Mouse (Mus musculus) liver, embryonic 16.5 days (tissue): Measurements from ENCODE around the gene Ccdc167. TPM values are rescaled to one million over a fixed set of nuclear protein-coding genes. Genes with fewer than 3 reads are reported as not detected.

Experiments
- ATAC-seq: fragments of 200-750 bp; cut with Nextera tagmentation; 2 replicates; pipeline ENCODE4 v1.8.0; 2017; ENCODE audit warnings: low read depth, mild to moderate bottlenecking, moderate number of reproducible peaks, moderate library complexity
- H3K27ac ChIP-seq: fragments of 300-500 bp; sonication (generic); 2 replicates; pipeline ENCODE4 v1.5.1; 2014; ENCODE audit warnings: mild to moderate bottlenecking, low read length
- H3K27me3 ChIP-seq: fragments of 300-500 bp; sonication (generic); 2 replicates; pipeline ENCODE4 v1.6.1; 2014; ENCODE audit warnings: low read depth, low read length, mixed read lengths; ENCODE audit not compliant: control insufficient read depth, insufficient read depth
- H3K36me3 ChIP-seq: fragments of 300-500 bp; sonication (generic); 2 replicates; pipeline ENCODE4 v1.6.1; 2014; ENCODE audit warnings: mild to moderate bottlenecking; ENCODE audit not compliant: control insufficient read depth, insufficient read depth
- H3K4me1 ChIP-seq: fragments of 300-500 bp; sonication (generic); 2 replicates; pipeline ENCODE4 v1.6.1; 2014; ENCODE audit warnings: low read depth, low read length, mixed read lengths; ENCODE audit not compliant: control insufficient read depth
- H3K4me2 ChIP-seq: fragments of 300-500 bp; sonication (generic); 2 replicates; pipeline ENCODE4 v1.6.1; 2014; ENCODE audit warnings: low read depth, low read length, mixed read lengths
- H3K4me3 ChIP-seq: fragments of 300-500 bp; sonication (generic); 2 replicates; pipeline ENCODE4 v1.5.1; 2014; ENCODE audit warnings: low read depth, mild to moderate bottlenecking, low read length
- H3K9ac ChIP-seq: fragments of 300-500 bp; sonication (generic); 2 replicates; pipeline ENCODE4 v1.6.1; 2014; ENCODE audit warnings: low read depth, low read length
- H3K9me3 ChIP-seq: fragments of 300-500 bp; sonication (generic); replicated peaks from 2 replicates; pipeline ENCODE4 v1.6.1; 2016; ENCODE audit warnings: low read length; ENCODE audit not compliant: control insufficient read depth
- WGBS: fragments of 180-500 bp; shearing (Covaris S2); extraction: QIAGEN DNeasy Blood & Tissue Kit; methylation state at CpG from one replicate; pipeline ENCODE4 v1.1.7; 2014; ENCODE audit not compliant: insufficient replicate concordance; 5-methylcytosine and 5-hydroxymethylcytosine counted together
- polyA plus RNA-seq: library from polyadenylated mRNA; unstranded; fragments of >200 nt; fragmentation: Nextera tagmentation; extraction: Ambion mirVana; gene quantifications from 2 replicates; pipeline ENCODE4 v1.2.1, GENCODE M21; 2015

Gene Ccdc167
- polyA plus RNA-seq, 1 experiment from 2014 or later = 6.8 TPM

DNA sequence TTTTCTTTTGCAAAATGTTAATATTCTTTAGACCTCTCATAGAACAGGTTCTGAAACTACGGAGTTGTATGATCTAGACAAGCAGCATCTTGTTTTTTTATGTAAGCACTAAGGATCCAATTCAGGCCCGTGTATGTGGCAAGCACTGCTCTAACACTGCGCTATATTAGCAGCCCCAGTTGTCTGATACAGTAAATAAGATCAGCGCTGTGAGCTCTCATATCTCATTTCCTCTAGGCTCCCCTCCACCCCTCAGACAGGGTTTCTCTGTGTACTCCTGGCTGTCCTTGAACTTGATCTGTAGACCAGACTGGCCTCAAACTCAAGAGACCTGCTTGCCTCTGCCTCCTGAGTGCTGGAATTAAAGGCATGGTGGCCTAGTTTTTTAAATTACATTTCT is 47.8 kb downstream of the Ccdc167 start:
- ATAC-seq = peak; percentile 54
- Histone ChIP-seq H3K36me3 (peaks cover 18% of the 10 kb centered on the region), H3K9ac (no peak overlapping the region)

DNA sequence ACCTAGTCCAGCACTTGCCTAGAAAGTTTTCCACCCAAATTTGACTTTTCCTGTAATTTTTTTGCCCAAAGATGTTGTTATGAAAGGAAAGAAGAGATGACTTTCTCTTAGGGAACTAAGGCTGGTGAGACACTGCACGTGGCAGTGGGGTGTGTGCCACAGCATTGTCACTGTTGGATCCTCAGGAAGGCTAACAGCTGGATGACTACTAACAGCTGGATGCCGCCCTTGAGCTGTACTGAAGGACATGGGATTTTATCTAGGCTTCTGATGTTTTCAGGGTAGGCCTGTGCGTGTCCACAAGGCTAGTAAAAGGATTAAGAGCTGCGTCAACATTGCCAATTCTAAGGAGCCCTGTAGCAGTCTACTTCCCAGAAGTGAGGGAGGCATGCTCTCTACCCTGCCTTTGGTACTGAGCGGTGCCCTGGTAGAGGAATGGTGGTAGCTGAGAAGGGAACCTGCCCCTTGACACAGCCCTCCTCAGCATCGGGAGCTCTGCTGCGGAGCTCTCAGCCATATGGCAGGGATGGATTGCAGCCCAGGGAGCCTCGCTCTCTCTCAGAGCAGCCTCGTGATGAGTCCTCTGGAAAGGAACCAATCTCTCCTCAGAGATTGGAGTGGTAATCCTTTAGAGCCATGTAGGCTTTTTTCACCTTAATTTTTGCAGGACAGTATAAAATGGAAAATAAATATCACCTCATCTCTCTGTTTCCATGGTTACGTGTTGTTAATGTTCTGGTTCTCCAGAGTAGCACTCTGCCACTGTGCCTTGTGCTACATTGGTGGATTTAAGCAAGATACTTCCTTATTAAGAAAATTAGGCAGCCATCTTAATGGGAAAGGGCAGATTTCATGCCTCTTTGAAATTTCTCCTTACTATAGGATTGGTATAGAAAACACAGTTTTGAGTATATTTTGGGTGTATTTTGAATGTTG is 48.5 kb downstream of the Ccdc167 start:
- Histone ChIP-seq H3K27me3 (no peaks in the 10 kb centered on the region), H3K36me3 (peaks cover 18% of the 10 kb centered on the region), H3K27ac (no peak overlapping the region)

More for the DNA sequence above, 47.8 kb downstream of the Ccdc167 start:
- H3K9me3 ChIP-seq = no peaks in the 10 kb centered on the region
- H3K27me3 ChIP-seq = no peaks in the 10 kb centered on the region
- peak overlapping the region; percentile 29 for H3K27ac ChIP-seq
- WGBS = 46% methylated on average over 4 of the region's 4 CpGs
- peaks cover 24% of the 10 kb centered on the region for H3K4me1 ChIP-seq
- peak overlapping the region; percentile 57 for H3K4me2 ChIP-seq
- no peak overlapping the region for H3K4me3 ChIP-seq

DNA sequence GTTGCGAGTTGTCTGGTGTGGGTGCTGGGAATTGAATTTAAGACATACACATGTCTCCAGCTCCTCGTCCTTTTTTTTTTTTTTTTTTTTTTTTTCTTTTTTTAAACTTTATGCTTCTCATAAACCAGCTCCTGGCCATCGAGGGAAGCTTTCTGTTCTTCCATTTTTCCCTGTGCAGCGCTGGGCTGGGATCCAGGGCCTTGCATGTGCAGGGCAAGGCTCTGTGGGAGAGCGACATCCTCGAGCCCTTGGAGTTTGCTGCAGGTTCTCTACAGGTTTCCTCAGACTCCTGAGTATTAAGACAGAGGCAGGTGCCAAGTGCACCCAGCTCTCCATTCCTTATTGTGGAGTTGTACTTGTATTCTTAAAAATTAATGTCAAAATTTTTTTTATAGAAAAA is 54.7 kb downstream of the Ccdc167 start:
- Histone ChIP-seq H3K27me3 (no peaks in the 10 kb centered on the region), H3K4me2 (peak overlapping the region; percentile 64), H3K27ac (no peak overlapping the region), H3K4me3 (peak overlapping the region; percentile 97), H3K9ac (peak overlapping the region; percentile 98), H3K36me3 (peaks cover 18% of the 10 kb centered on the region), H3K9me3 (no peaks in the 10 kb centered on the region), H3K4me1 (peaks cover 27% of the 10 kb centered on the region)
- 78% methylated on average over 6 of the region's 6 CpGs for WGBS
- ATAC-seq = no peak

More for the DNA sequence above, 48.5 kb downstream of the Ccdc167 start:
- ATAC-seq = no peak
- Histone ChIP-seq H3K4me3 (no peak overlapping the region), H3K9ac (no peak overlapping the region), H3K4me1 (peaks cover 24% of the 10 kb centered on the region), H3K9me3 (no peaks in the 10 kb centered on the region), H3K4me2 (no peak overlapping the region)
- 87% methylated on average over 10 of the region's 10 CpGs for WGBS

DNA sequence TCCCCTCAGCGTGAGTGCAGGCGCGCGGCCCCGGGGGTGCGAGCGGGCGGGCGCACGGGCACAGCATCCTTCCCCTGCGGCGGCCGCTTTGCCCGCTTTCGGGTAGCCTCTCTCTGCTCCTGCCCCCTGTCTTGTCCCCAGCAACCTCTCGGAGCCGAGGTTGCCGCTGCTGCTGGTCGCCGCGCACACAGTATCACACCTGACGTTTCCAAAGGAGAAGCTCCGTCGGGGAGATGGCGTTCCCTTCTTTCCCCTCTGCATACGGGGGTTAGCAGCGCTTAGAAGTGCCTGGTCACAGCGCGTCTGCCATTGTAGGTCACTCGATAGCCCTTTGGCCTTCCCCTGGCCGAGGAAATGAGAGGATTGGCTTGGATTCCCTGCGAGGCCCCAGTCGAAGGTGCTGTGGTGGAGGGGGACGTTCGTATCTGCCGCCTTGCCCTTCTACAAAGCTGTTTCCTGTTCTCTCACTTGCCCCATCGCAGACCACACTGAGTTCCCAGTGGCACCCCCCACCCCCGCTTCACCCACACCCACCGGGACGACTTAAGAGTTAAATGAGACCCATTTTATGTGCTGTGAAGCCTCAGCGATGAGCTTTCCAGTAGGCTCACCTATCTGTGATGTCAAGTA is 56.0 kb downstream of the Ccdc167 start:
- Histone ChIP-seq H3K27ac (peak overlapping the region; percentile 99), H3K27me3 (no peaks in the 10 kb centered on the region), H3K36me3 (peaks cover 13% of the 10 kb centered on the region), H3K9ac (peak overlapping the region; percentile 98), H3K9me3 (no peaks in the 10 kb centered on the region), H3K4me2 (peak overlapping the region; percentile 64), H3K4me1 (peaks cover 27% of the 10 kb centered on the region), H3K4me3 (peak overlapping the region; percentile 97)
- peak; percentile 35 for ATAC-seq
- under 1% methylated on average over 41 of the region's 41 CpGs for WGBS

DNA sequence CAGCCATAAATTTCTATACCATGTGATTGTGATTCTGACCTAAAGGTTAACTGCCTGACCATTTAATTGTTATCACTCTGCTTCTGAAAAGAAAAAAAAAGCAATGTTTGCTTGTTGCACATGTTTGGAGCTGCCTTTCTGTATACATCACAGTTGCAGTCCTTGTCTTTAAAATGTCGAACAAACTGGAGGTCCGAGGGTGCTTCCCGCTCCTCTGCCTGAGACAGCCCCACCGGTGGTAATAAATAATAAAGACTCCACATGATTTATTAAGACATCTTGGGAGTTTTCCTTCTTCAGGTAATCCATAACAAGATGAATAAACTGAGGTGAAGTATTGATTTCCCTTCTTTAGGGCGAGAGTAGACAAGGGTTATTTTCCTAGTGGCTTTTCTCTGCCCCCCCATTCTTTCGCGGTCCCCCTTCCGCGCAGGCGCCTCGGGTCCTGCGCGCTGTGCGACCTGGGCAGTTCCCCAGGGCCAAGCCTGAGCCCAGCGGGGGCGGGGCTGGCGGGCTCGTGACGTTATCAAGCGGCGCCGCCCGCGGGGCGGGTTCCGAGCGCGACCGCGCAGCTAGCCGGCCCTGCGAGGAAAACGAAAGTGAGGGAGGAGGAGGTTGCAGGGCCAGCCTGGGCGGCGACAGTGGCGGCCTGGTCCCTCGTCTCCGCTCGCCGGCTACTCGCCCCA is 56.6 kb downstream of the Ccdc167 start, which contains the start of gene Cmtr1:
Cmtr1 (plus strand) TSS at position 520 of the 686 bp plus-strand sequence.
- H3K27ac ChIP-seq = peak within 1 kb of the TSS; percentile 99
- peak within 1 kb of the TSS; percentile 97 for H3K4me3 ChIP-seq
- H3K4me2 ChIP-seq = peak within 1 kb of the TSS; percentile 72
- peak within 1 kb of the TSS; percentile 98 for H3K9ac ChIP-seq
- H3K9me3 ChIP-seq = no peaks in the 10 kb centered on the region
- WGBS = under 1% methylated on average over 37 of the region's 41 CpGs
- peaks cover 27% of the 10 kb centered on the region for H3K4me1 ChIP-seq
- peaks cover 12% of the 10 kb centered on the region for H3K36me3 ChIP-seq
- ATAC-seq = peak; percentile 92
- no peaks in the 10 kb centered on the region for H3K27me3 ChIP-seq

DNA sequence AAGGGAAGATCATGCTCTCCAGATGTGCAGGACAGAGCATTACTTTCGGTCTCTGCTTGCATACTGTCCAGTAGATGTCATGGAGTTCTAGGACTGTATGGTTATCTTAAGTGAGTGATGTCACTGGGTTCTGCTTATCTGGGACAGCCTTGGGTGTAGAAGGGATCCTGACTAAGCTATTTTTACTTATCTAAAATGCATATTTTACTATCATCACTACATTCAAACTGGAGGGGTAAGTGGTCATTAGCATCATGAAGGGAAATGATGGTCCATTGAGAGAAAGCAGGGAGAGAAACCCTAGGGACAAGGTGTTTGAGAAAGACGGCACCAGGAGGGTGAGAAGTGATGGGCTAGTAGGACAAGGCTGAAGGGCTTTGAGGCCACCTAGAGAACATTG is 58.6 kb downstream of the Ccdc167 start:
- peaks cover 27% of the 10 kb centered on the region for H3K4me1 ChIP-seq
- 26% methylated on average over 2 of the region's 2 CpGs for WGBS
- peak overlapping the region; percentile 60 for H3K4me3 ChIP-seq
- peak overlapping the region; percentile 68 for H3K9ac ChIP-seq
- H3K27ac ChIP-seq = peak overlapping the region; percentile 99
- no peaks in the 10 kb centered on the region for H3K9me3 ChIP-seq
- no peaks in the 10 kb centered on the region for H3K27me3 ChIP-seq
- peak overlapping the region; percentile 66 for H3K4me2 ChIP-seq
- ATAC-seq = peak; percentile 82
- H3K36me3 ChIP-seq = peaks cover 16% of the 10 kb centered on the region

DNA sequence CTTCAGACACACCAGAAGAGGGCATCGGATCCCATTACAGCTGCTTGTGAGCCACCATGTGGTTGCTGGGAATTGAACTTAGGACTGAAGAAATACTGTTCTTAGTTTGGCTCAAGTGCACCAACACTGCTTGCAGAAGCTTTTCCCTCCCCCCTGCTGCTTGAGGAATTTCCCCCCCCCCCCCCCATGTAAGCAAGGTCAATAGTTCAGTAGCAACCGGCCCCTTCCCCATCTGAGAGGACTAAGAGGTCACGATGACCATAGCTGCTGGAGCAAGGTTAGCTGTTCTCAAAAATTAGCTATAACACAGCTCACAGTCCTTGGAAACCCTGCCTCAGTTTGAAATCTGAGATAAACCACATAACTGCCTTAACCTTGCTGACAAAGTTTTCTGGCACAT is 74.6 kb downstream of the Ccdc167 start:
- H3K4me1 ChIP-seq = peaks cover 13% of the 10 kb centered on the region
- WGBS = 80% methylated on average over 3 of the region's 3 CpGs
- H3K4me2 ChIP-seq = no peak overlapping the region
- no peak overlapping the region for H3K9ac ChIP-seq
- ATAC-seq = no peak
- peaks cover 24% of the 10 kb centered on the region for H3K36me3 ChIP-seq
- no peaks in the 10 kb centered on the region for H3K9me3 ChIP-seq
- no peak overlapping the region for H3K4me3 ChIP-seq
- no peak overlapping the region for H3K27ac ChIP-seq
- no peaks in the 10 kb centered on the region for H3K27me3 ChIP-seq

DNA sequence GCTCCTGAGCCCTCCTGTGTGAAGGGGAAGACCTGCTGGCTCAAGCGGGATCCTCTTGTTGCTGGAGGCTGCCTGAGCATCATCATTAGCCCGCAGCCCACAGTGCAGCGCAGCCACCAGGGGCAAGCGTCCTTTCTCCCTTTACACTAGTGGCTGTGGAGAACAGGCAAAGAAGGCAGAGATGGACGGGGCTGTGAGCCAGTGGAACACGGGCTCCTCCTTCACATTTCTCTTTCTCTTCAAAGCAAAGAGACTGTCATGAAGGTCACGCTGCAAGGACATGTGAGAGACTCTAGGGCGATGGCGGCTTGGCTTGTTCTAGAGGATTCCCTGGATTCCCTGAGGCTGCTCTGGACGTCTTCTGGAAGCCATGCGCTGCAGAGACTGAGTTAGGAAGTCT is 75.9 kb downstream of the Ccdc167 start:
- Histone ChIP-seq H3K27me3 (no peaks in the 10 kb centered on the region), H3K27ac (no peak overlapping the region), H3K9me3 (no peaks in the 10 kb centered on the region), H3K4me2 (no peak overlapping the region), H3K36me3 (peaks cover 29% of the 10 kb centered on the region), H3K4me3 (no peak overlapping the region), H3K9ac (no peak overlapping the region), H3K4me1 (peaks cover 20% of the 10 kb centered on the region)
- 90% methylated on average over 11 of the region's 11 CpGs for WGBS
- ATAC-seq = no peak
